Mouse (Mus musculus): Measurements from ENCODE around the gene Becn1. TPM values are rescaled to one million over a fixed set of nuclear protein-coding genes. Genes with fewer than 3 reads are reported as not detected.
"Not testable (repeated sequence)": the region's sequence is repeated elsewhere in the genome, so short reads cannot be mapped to it uniquely, and the experiment has no call there.

Becn1 gene
- polyA plus RNA-seq, 1 experiment, result 134 TPM

DNA sequence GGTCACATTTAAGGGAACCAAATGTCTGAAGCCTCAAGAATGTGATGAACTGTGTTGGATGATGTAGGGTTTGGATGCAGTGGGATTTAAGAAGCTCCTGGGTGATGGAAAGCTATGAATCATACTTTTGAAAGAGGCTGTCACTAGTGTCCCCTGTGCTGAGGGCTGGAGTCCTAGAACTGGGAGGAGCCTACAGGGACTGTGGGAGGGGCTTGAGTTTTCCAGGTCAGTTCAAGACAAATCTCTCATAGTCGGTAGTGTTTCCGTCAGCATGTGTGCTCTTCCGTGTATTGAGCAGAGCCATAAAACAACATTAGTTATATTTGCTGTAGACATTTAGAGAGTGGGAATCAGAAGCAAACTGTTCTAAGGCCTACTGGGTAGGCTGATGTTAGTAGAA is 25.2 kb upstream of the Becn1 start:
- no peak overlapping the region for H3K4me2 ChIP-seq (ENCODE audit: low read depth)
- H3K27me3 ChIP-seq (ENCODE audit: control insufficient read depth, insufficient read depth, insufficient read length), result no peaks in the 10 kb centered on the region
- TF ChIP-seq POLR2A (IDR thresholded peaks at IDR 0.05; ENCODE audit: insufficient read length, low read depth), result no peak
- no peak for TF ChIP-seq CEBPB (IDR thresholded peaks at IDR 0.05; ENCODE audit: insufficient read depth, poor library complexity, severe bottlenecking)
- TF ChIP-seq TCF12 (IDR thresholded peaks at IDR 0.05; ENCODE audit: insufficient read depth, poor library complexity, severe bottlenecking), result no peak
- TF ChIP-seq POLR2AphosphoS2 (IDR thresholded peaks at IDR 0.05; ENCODE audit: insufficient read length, low read depth), result no peak
- TF ChIP-seq MYOD1 (IDR thresholded peaks at IDR 0.05; ENCODE audit: control insufficient read depth in 1 of 3, insufficient read length in 2 of 3, low read depth in 2 of 3), result no peak
- TF ChIP-seq MYOG (IDR thresholded peaks at IDR 0.05; ENCODE audit: control insufficient read depth in 1 of 3, insufficient read depth in 1 of 3, insufficient read length in 2 of 3, low read depth in 2 of 3), result no peak
- no peak for TF ChIP-seq MAX (IDR thresholded peaks at IDR 0.05; ENCODE audit: low read depth)
- TF ChIP-seq E2F4 (IDR thresholded peaks at IDR 0.05; ENCODE audit: insufficient read depth), result no peak
- TF ChIP-seq USF1 (IDR thresholded peaks at IDR 0.05; ENCODE audit: low read depth), result no peak
- no peak for TF ChIP-seq TCF3 (IDR thresholded peaks at IDR 0.05; ENCODE audit: insufficient read length, low read depth)
- TF ChIP-seq REST (IDR thresholded peaks at IDR 0.05; ENCODE audit: insufficient read depth, insufficient read length), result no peak
- peaks cover 22% of the 10 kb centered on the region for H3K36me3 ChIP-seq (ENCODE audit: control insufficient read depth, insufficient read depth)
- no peak overlapping the region for H3ac ChIP-seq (ENCODE audit: control insufficient read depth, insufficient read length)
- H3K4me3 ChIP-seq, result no peak overlapping the region
- H3K79me2 ChIP-seq (ENCODE audit: control insufficient read depth, insufficient read depth), result no peaks in the 10 kb centered on the region

GRCm38 (mm10) chr11:101326147-101326546 is 24.1 kb upstream of the Becn1 start:
- Histone ChIP-seq H3K4me2 (ENCODE audit: low read depth) (no peak overlapping the region), H3K36me3 (ENCODE audit: control insufficient read depth, insufficient read depth) (peaks cover 33% of the 10 kb centered on the region), H3K27me3 (ENCODE audit: control insufficient read depth, insufficient read depth, insufficient read length) (no peaks in the 10 kb centered on the region), H3K79me2 (ENCODE audit: control insufficient read depth, insufficient read depth) (no peaks in the 10 kb centered on the region), H3K4me3 (no peak overlapping the region), H3ac (ENCODE audit: control insufficient read depth, insufficient read length) (no peak overlapping the region)
- no peak for TF ChIP-seq USF1 (IDR thresholded peaks at IDR 0.05; ENCODE audit: low read depth)
- no peak for TF ChIP-seq MYOG (IDR thresholded peaks at IDR 0.05; ENCODE audit: control insufficient read depth in 1 of 3, insufficient read depth in 1 of 3, insufficient read length in 2 of 3, low read depth in 2 of 3)
- TF ChIP-seq MYOD1 (IDR thresholded peaks at IDR 0.05; ENCODE audit: control insufficient read depth in 1 of 3, insufficient read length in 2 of 3, low read depth in 2 of 3), result no peak
- TF ChIP-seq MAX (IDR thresholded peaks at IDR 0.05; ENCODE audit: low read depth), result no peak
- no peak for TF ChIP-seq E2F4 (IDR thresholded peaks at IDR 0.05; ENCODE audit: insufficient read depth)
- TF ChIP-seq TCF3 (IDR thresholded peaks at IDR 0.05; ENCODE audit: insufficient read length, low read depth), result no peak
- no peak for TF ChIP-seq TCF12 (IDR thresholded peaks at IDR 0.05; ENCODE audit: insufficient read depth, poor library complexity, severe bottlenecking)
- no peak for TF ChIP-seq POLR2A (IDR thresholded peaks at IDR 0.05; ENCODE audit: insufficient read length, low read depth)
- no peak for TF ChIP-seq REST (IDR thresholded peaks at IDR 0.05; ENCODE audit: insufficient read depth, insufficient read length)
- TF ChIP-seq POLR2AphosphoS2 (IDR thresholded peaks at IDR 0.05; ENCODE audit: insufficient read length, low read depth), result no peak
- TF ChIP-seq CEBPB (IDR thresholded peaks at IDR 0.05; ENCODE audit: insufficient read depth, poor library complexity, severe bottlenecking), result no peak
- TF ChIP-seq SRF (IDR thresholded peaks at IDR 0.05; ENCODE audit: control insufficient read depth, insufficient read length, low read depth), result no peak

- not testable (repeated sequence) for H3K4me2 ChIP-seq (ENCODE audit: low read depth); H3K79me2 ChIP-seq (ENCODE audit: control insufficient read depth, insufficient read depth); H3K27me3 ChIP-seq (ENCODE audit: control insufficient read depth, insufficient read depth, insufficient read length); H3K4me3 ChIP-seq; H3ac ChIP-seq (ENCODE audit: control insufficient read depth, insufficient read length)
- H3K36me3 ChIP-seq (ENCODE audit: control insufficient read depth, insufficient read depth), result peaks cover 42% of the 10 kb centered on the region
These were observed 23.1 kb upstream of the Becn1 start for GRCm38 (mm10) chr11:101325201-101325600.

GRCm38 (mm10) chr11:101324763-101325162 is 22.7 kb upstream of the Becn1 start, which contains the start of gene Aoc2:
Gene Aoc2 (plus strand): TSS chr11:101325063.
- no peak within 1 kb of the TSS for H3ac ChIP-seq (ENCODE audit: control insufficient read depth, insufficient read length)
- no peaks in the 10 kb centered on the region for H3K27me3 ChIP-seq (ENCODE audit: control insufficient read depth, insufficient read depth, insufficient read length)
- no peak within 1 kb of the TSS for H3K4me2 ChIP-seq (ENCODE audit: low read depth)
- H3K4me3 ChIP-seq, result no peak within 1 kb of the TSS
- H3K36me3 ChIP-seq (ENCODE audit: control insufficient read depth, insufficient read depth), result peaks cover 47% of the 10 kb centered on the region
- H3K79me2 ChIP-seq (ENCODE audit: control insufficient read depth, insufficient read depth), result no peaks in the 10 kb centered on the region
- no peak for TF ChIP-seq MAX (IDR thresholded peaks at IDR 0.05; ENCODE audit: low read depth)
- no peak for TF ChIP-seq POLR2A (IDR thresholded peaks at IDR 0.05; ENCODE audit: insufficient read length, low read depth)
- no peak for TF ChIP-seq USF1 (IDR thresholded peaks at IDR 0.05; ENCODE audit: low read depth)
- no peak for TF ChIP-seq POLR2AphosphoS2 (IDR thresholded peaks at IDR 0.05; ENCODE audit: insufficient read length, low read depth)
- TF ChIP-seq MYOG (IDR thresholded peaks at IDR 0.05; ENCODE audit: control insufficient read depth in 1 of 3, insufficient read depth in 1 of 3, insufficient read length in 2 of 3, low read depth in 2 of 3), result no peak
- TF ChIP-seq E2F4 (IDR thresholded peaks at IDR 0.05; ENCODE audit: insufficient read depth), result no peak
- no peak for TF ChIP-seq MYOD1 (IDR thresholded peaks at IDR 0.05; ENCODE audit: control insufficient read depth in 1 of 3, insufficient read length in 2 of 3, low read depth in 2 of 3)
- no peak for TF ChIP-seq REST (IDR thresholded peaks at IDR 0.05; ENCODE audit: insufficient read depth, insufficient read length)
- TF ChIP-seq TCF3 (IDR thresholded peaks at IDR 0.05; ENCODE audit: insufficient read length, low read depth), result no peak
- TF ChIP-seq SRF (IDR thresholded peaks at IDR 0.05; ENCODE audit: control insufficient read depth, insufficient read length, low read depth), result no peak
- TF ChIP-seq TCF12 (IDR thresholded peaks at IDR 0.05; ENCODE audit: insufficient read depth, poor library complexity, severe bottlenecking), result no peak
- TF ChIP-seq CEBPB (IDR thresholded peaks at IDR 0.05; ENCODE audit: insufficient read depth, poor library complexity, severe bottlenecking), result no peak

GRCm38 (mm10) chr11:101323609-101324008 is 21.5 kb upstream of the Becn1 start:
- no peak overlapping the region for H3ac ChIP-seq (ENCODE audit: control insufficient read depth, insufficient read length)
- H3K4me2 ChIP-seq (ENCODE audit: low read depth), result no peak overlapping the region
- H3K27me3 ChIP-seq (ENCODE audit: control insufficient read depth, insufficient read depth, insufficient read length), result no peaks in the 10 kb centered on the region
- no peak overlapping the region for H3K4me3 ChIP-seq
- TF ChIP-seq MYOD1 (IDR thresholded peaks at IDR 0.05; ENCODE audit: control insufficient read depth in 1 of 3, insufficient read length in 2 of 3, low read depth in 2 of 3) (no peak), POLR2AphosphoS2 (IDR thresholded peaks at IDR 0.05; ENCODE audit: insufficient read length, low read depth) (peak; percentile 4)
- peaks cover 54% of the 10 kb centered on the region for H3K36me3 ChIP-seq (ENCODE audit: control insufficient read depth, insufficient read depth)
- H3K79me2 ChIP-seq (ENCODE audit: control insufficient read depth, insufficient read depth), result peaks cover 4% of the 10 kb centered on the region

Data from myocyte (in vitro differentiated cells).